Mouse (Mus musculus) testis, postnatal 10 days (tissue): Measurements from ENCODE around the gene Mfge8.

Experiments
- DNase-seq: peaks from one replicate; pipeline ENCODE4 v3.0.0; 2021; ENCODE audit warnings: low spot score

The Mfge8 gene

GRCm38 (mm10) chr7:79148711-79149266 lies at the start of gene Mfge8:
Mfge8 (minus strand) TSS chr7:79149060.
- DNase-seq: peak; percentile 91

- peak; percentile 46 for DNase-seq
Measured at GRCm38 (mm10) chr7:79194560-79195413, 45.9 kb upstream of the Mfge8 start.

- DNase-seq: no peak
Measured at GRCm38 (mm10) chr7:79193936-79194335, 45.1 kb upstream of the Mfge8 start.

- no peak for DNase-seq
Measured at GRCm38 (mm10) chr7:79191501-79191900, 42.6 kb upstream of the Mfge8 start.

GRCm38 (mm10) chr7:79190592-79190991 lies 41.7 kb upstream of the Mfge8 start:
- DNase-seq: no peak

GRCm38 (mm10) chr7:79189211-79189610 lies 40.4 kb upstream of the Mfge8 start:
- no peak for DNase-seq

GRCm38 (mm10) chr7:79187591-79187990 lies 38.7 kb upstream of the Mfge8 start:
- DNase-seq: no peak

GRCm38 (mm10) chr7:79183417-79183816 lies 34.6 kb upstream of the Mfge8 start:
- no peak for DNase-seq

GRCm38 (mm10) chr7:79173800-79174199 lies 24.9 kb upstream of the Mfge8 start:
- no peak for DNase-seq

- DNase-seq: no peak
Measured at GRCm38 (mm10) chr7:79171782-79172181, 22.9 kb upstream of the Mfge8 start.

- DNase-seq: no peak
Measured at GRCm38 (mm10) chr7:79167006-79167562, 18.2 kb upstream of the Mfge8 start.

GRCm38 (mm10) chr7:79159406-79159805 lies 10.5 kb upstream of the Mfge8 start:
- no peak for DNase-seq

- DNase-seq: no peak
Measured at GRCm38 (mm10) chr7:79149522-79149921, 662 bp upstream of the Mfge8 start.

- no peak for DNase-seq
Measured at GRCm38 (mm10) chr7:79147931-79148653, 768 bp downstream of the Mfge8 start.

GRCm38 (mm10) chr7:79147011-79147837 lies 1.6 kb downstream of the Mfge8 start:
- no peak for DNase-seq

GRCm38 (mm10) chr7:79140897-79141296 lies 8.0 kb downstream of the Mfge8 start:
- DNase-seq: peak; percentile 90

GRCm38 (mm10) chr7:79139891-79140591 lies 8.8 kb downstream of the Mfge8 start:
- no peak for DNase-seq

GRCm38 (mm10) chr7:79139328-79139824 lies 9.5 kb downstream of the Mfge8 start:
- DNase-seq: no peak

- no peak for DNase-seq
Measured at GRCm38 (mm10) chr7:79133391-79133790, 15.5 kb downstream of the Mfge8 start.

- DNase-seq: no peak
Measured at GRCm38 (mm10) chr7:79130843-79131444, 17.9 kb downstream of the Mfge8 start, which contains the start of gene Hapln3. Hapln3 (minus strand) TSS chr7:79131018.
